Mouse (Mus musculus): ENCODE data around the gene Tmie.

DNA sequence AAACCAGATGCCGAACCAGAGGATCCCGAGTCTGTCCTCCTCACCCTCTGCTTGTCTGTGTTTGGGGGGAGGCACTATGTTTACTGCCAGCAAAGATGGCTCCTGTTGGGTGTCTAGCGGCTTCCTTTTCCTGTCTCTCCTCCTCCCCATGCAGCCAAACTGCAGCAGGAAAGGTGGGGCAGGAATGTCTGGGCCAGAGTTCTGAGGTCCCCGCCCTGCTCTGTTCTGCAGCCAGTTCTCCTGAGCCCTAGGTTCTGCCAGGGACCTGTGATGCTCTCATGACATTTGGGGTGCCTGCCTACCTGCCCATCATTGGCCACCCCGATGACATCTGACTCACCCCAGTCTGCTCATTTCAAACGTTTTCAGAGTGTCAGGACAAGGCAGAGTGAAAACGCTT, 2.0 kb upstream of the Tmie start:
- TF ChIP-seq CTCF (IDR thresholded peaks at IDR 0.05; ENCODE audit: borderline replicate concordance, extremely low read depth, insufficient read depth, insufficient read length) (no peak), POLR2A (IDR thresholded peaks at IDR 0.05; ENCODE audit: borderline replicate concordance, extremely low read depth, insufficient read depth, insufficient read length, poor library complexity, severe bottlenecking) (no peak)
